Mouse (Mus musculus) limb, embryonic 13.5 days (tissue): ENCODE measurements around the gene Msgn1. TPM values are rescaled to one million over a fixed set of nuclear protein-coding genes. Genes with fewer than 3 reads are reported as not detected.

ENCODE experiments used
- ATAC-seq: fragments of 200-750 bp; cut with Nextera tagmentation; 2 replicates; pipeline ENCODE4 v1.8.0; 2017; ENCODE audit warnings: low read depth, moderate number of reproducible peaks, moderate TSS enrichment; ENCODE audit not compliant: low FRiP score
- H3K27ac ChIP-seq: fragments of 300-500 bp; sonication (generic); 2 replicates; pipeline ENCODE4 v1.5.1; 2015; ENCODE audit warnings: inconsistent platforms, mild to moderate bottlenecking, moderate library complexity
- H3K27me3 ChIP-seq: fragments of 300-500 bp; sonication (generic); 2 replicates; pipeline ENCODE4 v1.6.1; 2015; ENCODE audit warnings: mild to moderate bottlenecking, inconsistent platforms
- H3K36me3 ChIP-seq: fragments of 300-500 bp; sonication (generic); 2 replicates; pipeline ENCODE4 v1.6.1; 2015; ENCODE audit warnings: inconsistent platforms, mild to moderate bottlenecking, moderate library complexity
- H3K4me1 ChIP-seq: fragments of 300-500 bp; sonication (generic); 2 replicates; pipeline ENCODE4 v1.6.1; 2015; ENCODE audit warnings: inconsistent platforms
- H3K4me2 ChIP-seq: fragments of 300-500 bp; sonication (generic); replicated peaks from 2 replicates; pipeline ENCODE4 v1.6.1; 2015; ENCODE audit warnings: inconsistent platforms, mild to moderate bottlenecking, moderate library complexity
- H3K4me3 ChIP-seq: fragments of 300-500 bp; sonication (generic); 2 replicates; pipeline ENCODE4 v1.5.1; 2015; ENCODE audit warnings: moderate library complexity, mild to moderate bottlenecking, inconsistent platforms
- H3K9ac ChIP-seq: fragments of 300-500 bp; sonication (generic); 2 replicates; pipeline ENCODE4 v1.6.1; 2015; ENCODE audit warnings: mild to moderate bottlenecking, inconsistent platforms
- H3K9me3 ChIP-seq: fragments of 300-500 bp; sonication (generic); 2 replicates; pipeline ENCODE4 v1.6.1; 2016; ENCODE audit warnings: inconsistent platforms
- WGBS: fragments of 180-500 bp; shearing (Covaris S2); methylation state at CpG from one replicate; pipeline ENCODE4 v1.1.7; 2015; 5-methylcytosine and 5-hydroxymethylcytosine counted together
- polyA plus RNA-seq: library from polyadenylated mRNA; unstranded; fragments of >200 nt; fragmentation: Nextera tagmentation; extraction: Ambion mirVana; gene quantifications from 2 replicates; pipeline ENCODE4 v1.2.1, GENCODE M21; 2015

Gene Msgn1
- polyA plus RNA-seq, 1 experiment from 2014 or later, result not detected

DNA sequence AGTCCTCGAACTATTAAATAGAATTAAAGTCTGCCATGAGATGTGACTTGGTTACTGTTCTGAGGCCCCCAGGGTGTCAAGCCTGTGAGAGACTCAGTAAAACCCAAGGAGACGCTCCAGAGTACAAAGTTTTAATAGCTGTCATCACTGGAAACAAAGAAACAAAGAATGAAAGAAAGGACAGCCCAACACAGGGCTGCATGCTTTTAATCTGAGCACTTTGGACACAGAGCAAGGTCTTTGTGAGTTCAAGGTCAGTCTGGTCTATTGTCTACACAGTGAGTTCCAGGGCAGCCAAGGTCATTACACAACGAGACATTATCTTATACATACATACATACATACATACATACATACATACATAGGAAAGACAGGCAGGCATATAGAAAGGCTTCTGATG lies 7.7 kb upstream of the Msgn1 start:
- Histone ChIP-seq H3K27me3 (no peaks in the 10 kb centered on the region), H3K27ac (no peak overlapping the region), H3K4me1 (peaks cover 4% of the 10 kb centered on the region), H3K9ac (no peak overlapping the region), H3K9me3 (no peaks in the 10 kb centered on the region), H3K4me3 (no peak overlapping the region), H3K36me3 (no peaks in the 10 kb centered on the region), H3K4me2 (no peak overlapping the region)
- no peak for ATAC-seq
- 85% methylated on average over 3 of the region's 3 CpGs for WGBS

- no peak overlapping the region for H3K4me2 ChIP-seq
- no peak overlapping the region for H3K4me3 ChIP-seq
- ATAC-seq, result no peak
- WGBS, result 76% methylated on average over 2 of the region's 2 CpGs
- no peaks in the 10 kb centered on the region for H3K36me3 ChIP-seq
- H3K4me1 ChIP-seq, result no peaks in the 10 kb centered on the region
- no peak overlapping the region for H3K9ac ChIP-seq
- H3K27me3 ChIP-seq, result no peaks in the 10 kb centered on the region
- H3K9me3 ChIP-seq, result no peaks in the 10 kb centered on the region
- no peak overlapping the region for H3K27ac ChIP-seq
Measured at GRCm38 (mm10) chr12:11215555-11215954, 6.8 kb upstream of the Msgn1 start.

- no peaks in the 10 kb centered on the region for H3K36me3 ChIP-seq
- H3K27me3 ChIP-seq, result peaks cover 1% of the 10 kb centered on the region
- no peak overlapping the region for H3K4me3 ChIP-seq
- H3K9me3 ChIP-seq, result no peaks in the 10 kb centered on the region
- no peaks in the 10 kb centered on the region for H3K4me1 ChIP-seq
- no peak overlapping the region for H3K27ac ChIP-seq
- ATAC-seq, result no peak
- H3K9ac ChIP-seq, result no peak overlapping the region
- no peak overlapping the region for H3K4me2 ChIP-seq
Measured at GRCm38 (mm10) chr12:11214776-11215175, 6.0 kb upstream of the Msgn1 start.

DNA sequence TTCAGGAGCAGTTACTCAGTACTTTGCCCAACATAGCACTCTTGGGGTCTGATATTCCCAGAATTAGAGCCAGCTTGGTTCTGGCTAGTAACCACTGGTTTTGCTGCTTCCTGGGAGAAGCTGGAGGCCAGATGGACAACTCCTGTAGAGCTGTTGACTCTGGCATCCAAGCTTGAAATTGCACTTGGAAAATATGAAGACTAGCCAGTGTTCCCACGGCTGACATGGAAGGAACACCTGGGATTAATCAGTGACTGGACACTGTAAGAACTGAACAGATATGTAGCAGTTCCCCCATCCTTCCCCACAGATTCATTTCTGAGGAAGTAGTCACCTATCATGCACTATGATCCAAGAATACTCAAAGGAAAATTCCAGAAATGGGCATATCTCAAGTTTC lies 4.1 kb upstream of the Msgn1 start:
- H3K9ac ChIP-seq, result no peak overlapping the region
- ATAC-seq, result no peak
- H3K27me3 ChIP-seq, result peaks cover 12% of the 10 kb centered on the region
- H3K4me3 ChIP-seq, result no peak overlapping the region
- no peaks in the 10 kb centered on the region for H3K36me3 ChIP-seq
- WGBS, result 44% methylated on average over 1 of the region's 1 CpGs
- H3K4me2 ChIP-seq, result no peak overlapping the region
- H3K27ac ChIP-seq, result no peak overlapping the region
- H3K4me1 ChIP-seq, result peaks cover 5% of the 10 kb centered on the region; the same call in 1 of the 2 replicates
- H3K9me3 ChIP-seq, result no peaks in the 10 kb centered on the region

DNA sequence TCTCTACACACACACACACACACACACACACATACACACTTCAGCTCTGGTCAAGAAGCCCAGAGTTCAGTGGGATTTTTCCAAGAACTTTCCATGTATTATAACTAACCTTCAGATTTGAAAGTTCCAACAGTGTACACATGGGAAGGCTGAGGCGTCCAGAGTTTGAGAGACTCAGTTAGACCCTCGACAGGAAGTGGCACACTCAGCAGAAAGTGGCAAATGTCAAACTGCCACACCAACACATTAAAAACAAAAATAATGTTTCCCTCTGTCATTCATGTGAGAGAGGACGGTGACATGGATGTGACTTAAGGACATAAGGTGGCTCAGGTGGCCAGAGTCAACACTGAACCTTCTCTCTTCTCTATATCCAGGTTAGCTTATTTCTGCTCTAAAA lies 1.6 kb upstream of the Msgn1 start:
- H3K27ac ChIP-seq, result no peak overlapping the region
- H3K4me2 ChIP-seq, result no peak overlapping the region
- H3K36me3 ChIP-seq, result no peaks in the 10 kb centered on the region
- H3K9ac ChIP-seq, result no peak overlapping the region
- ATAC-seq, result no peak
- no peaks in the 10 kb centered on the region for H3K9me3 ChIP-seq
- no peak overlapping the region for H3K4me3 ChIP-seq
- H3K4me1 ChIP-seq, result peaks cover 5% of the 10 kb centered on the region; the same call in 1 of the 2 replicates
- H3K27me3 ChIP-seq, result peaks cover 12% of the 10 kb centered on the region
- 55% methylated on average over 3 of the region's 3 CpGs for WGBS

- 29% methylated on average over 5 of the region's 5 CpGs for WGBS
- Histone ChIP-seq H3K27me3 (peaks cover 12% of the 10 kb centered on the region), H3K9ac (no peak overlapping the region), H3K4me2 (no peak overlapping the region), H3K4me3 (no peak overlapping the region), H3K9me3 (no peaks in the 10 kb centered on the region), H3K4me1 (peaks cover 6% of the 10 kb centered on the region; the same call in 1 of the 2 replicates), H3K27ac (no peak overlapping the region), H3K36me3 (no peaks in the 10 kb centered on the region)
- no peak for ATAC-seq
Measured at GRCm38 (mm10) chr12:11209636-11210035, 864 bp upstream of the Msgn1 start.

GRCm38 (mm10) chr12:11206321-11206720 lies 2.5 kb downstream of the Msgn1 start:
- Histone ChIP-seq H3K4me2 (no peak overlapping the region), H3K9ac (no peak overlapping the region), H3K9me3 (no peaks in the 10 kb centered on the region), H3K4me3 (no peak overlapping the region), H3K27ac (no peak overlapping the region), H3K4me1 (peaks cover 8% of the 10 kb centered on the region; the same call in 1 of the 2 replicates), H3K36me3 (no peaks in the 10 kb centered on the region), H3K27me3 (peaks cover 12% of the 10 kb centered on the region)
- 70% methylated on average over 4 of the region's 4 CpGs for WGBS
- ATAC-seq, result no peak

DNA sequence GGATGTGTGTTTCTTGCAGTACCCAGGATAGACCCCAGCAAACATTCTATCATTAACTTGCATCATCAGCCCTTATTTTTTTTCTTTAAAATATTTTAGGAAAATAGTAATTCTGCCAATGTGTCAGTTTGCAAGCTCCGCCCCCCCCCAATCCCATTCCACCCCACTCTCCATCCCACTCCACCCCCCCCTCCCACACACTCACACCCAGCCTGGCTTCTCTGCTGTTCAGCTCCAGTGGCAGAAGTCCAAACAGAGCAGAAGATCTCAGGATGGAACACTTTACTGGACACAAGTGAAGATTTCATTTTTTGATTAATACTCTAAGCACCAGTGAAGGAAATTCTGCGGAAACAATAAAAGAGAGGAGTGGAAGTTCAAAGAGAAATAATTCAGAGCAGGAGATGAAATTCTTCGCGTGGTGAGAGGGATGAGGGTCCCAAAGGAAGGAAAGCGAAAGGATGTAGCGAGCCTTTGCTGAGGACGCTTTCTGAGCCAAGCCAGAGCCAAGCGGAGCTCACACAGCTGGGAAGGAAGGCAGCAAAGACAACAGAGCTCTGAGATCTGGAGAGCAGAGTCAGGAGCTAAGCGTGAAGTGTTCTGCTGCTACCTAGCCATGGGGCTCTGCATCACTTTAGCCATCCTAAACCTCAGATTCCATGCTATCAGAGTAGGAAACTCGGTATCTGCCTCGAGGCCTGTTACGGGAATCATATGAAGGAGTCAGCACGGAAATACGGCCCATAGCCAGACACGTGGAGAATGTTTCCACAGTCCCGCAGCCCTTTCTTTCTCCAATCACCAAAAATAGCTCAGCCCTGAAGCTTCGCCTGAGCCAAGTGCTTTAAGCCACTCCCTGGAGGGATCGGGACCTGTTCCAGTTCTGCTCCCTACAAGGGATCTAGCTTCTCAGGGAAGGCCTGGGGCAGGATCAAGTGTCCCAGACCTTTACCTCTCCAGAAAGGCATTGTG lies 4.8 kb downstream of the Msgn1 start:
- Histone ChIP-seq H3K36me3 (no peaks in the 10 kb centered on the region), H3K4me2 (peak overlapping the region; percentile 3; the same call in 1 of the 2 replicates), H3K27me3 (peaks cover 3% of the 10 kb centered on the region; the same call in 1 of the 2 replicates), H3K4me1 (peaks cover 8% of the 10 kb centered on the region; the same call in 1 of the 2 replicates), H3K4me3 (no peak overlapping the region), H3K27ac (peak overlapping the region; percentile 45; the same call in 1 of the 2 replicates), H3K9ac (no peak overlapping the region), H3K9me3 (no peaks in the 10 kb centered on the region)
- WGBS, result 64% methylated on average over 18 of the region's 18 CpGs
- ATAC-seq, result 0 out of 2 replicates have a peak, but pooled peaks have one; percentile 39

DNA sequence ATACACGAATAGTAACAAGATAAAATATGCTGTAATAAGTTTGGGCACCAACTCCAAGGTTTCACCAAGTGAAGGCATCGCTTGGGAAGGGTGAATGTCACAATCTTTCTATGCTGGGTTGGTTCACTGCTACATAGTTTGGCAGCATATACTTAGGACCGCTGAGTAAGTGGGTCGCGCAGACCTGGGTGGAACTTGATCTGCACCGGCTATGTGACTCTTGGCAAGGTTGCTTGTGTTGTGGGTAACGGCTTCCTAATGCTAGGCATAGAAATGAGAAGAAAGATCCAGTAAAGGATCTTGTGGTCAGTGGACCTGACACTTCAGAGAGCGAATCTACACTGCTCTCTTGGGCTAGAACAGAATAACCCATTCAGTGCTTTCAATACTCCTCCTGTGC lies 6.3 kb downstream of the Msgn1 start:
- no peak overlapping the region for H3K9ac ChIP-seq
- H3K4me1 ChIP-seq, result 0 out of 2 replicates have a peak, but pooled peaks cover 3% of the 10 kb centered on the region
- ATAC-seq, result no peak
- no peak overlapping the region for H3K4me3 ChIP-seq
- WGBS, result 85% methylated on average over 8 of the region's 8 CpGs
- no peaks in the 10 kb centered on the region for H3K9me3 ChIP-seq
- no peak overlapping the region for H3K4me2 ChIP-seq
- no peaks in the 10 kb centered on the region for H3K27me3 ChIP-seq
- H3K36me3 ChIP-seq, result no peaks in the 10 kb centered on the region
- H3K27ac ChIP-seq, result no peak overlapping the region

DNA sequence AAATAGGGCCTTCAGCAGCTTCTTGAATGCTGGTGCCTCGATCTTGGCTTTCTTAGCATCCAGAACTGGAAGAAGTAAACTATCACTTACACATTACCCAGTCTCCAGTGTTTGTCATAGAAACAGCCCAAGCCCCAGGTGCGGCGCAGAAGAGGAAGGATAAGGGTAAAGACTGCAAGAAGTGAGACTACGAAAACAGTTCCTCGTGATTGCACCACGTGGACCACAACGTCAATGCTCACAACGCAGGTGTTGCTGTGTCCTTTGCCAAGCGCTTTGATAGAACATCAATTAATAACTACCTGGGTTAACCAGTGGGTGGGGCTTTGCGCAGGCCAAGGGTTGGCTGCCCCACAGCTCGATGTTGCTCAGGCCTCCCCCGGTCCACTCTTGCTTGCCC lies 8.1 kb downstream of the Msgn1 start:
- WGBS, result 92% methylated on average over 12 of the region's 12 CpGs
- 0 out of 2 replicates have a peak, but pooled peaks cover 3% of the 10 kb centered on the region for H3K4me1 ChIP-seq
- H3K27me3 ChIP-seq, result no peaks in the 10 kb centered on the region
- no peak overlapping the region for H3K4me2 ChIP-seq
- H3K36me3 ChIP-seq, result no peaks in the 10 kb centered on the region
- no peak for ATAC-seq
- H3K9ac ChIP-seq, result no peak overlapping the region
- H3K9me3 ChIP-seq, result no peaks in the 10 kb centered on the region
- H3K27ac ChIP-seq, result no peak overlapping the region
- H3K4me3 ChIP-seq, result no peak overlapping the region

GRCm38 (mm10) chr12:11198551-11198950 lies 10.2 kb downstream of the Msgn1 start:
- H3K4me2 ChIP-seq, result no peak overlapping the region
- H3K4me3 ChIP-seq, result no peak overlapping the region
- H3K36me3 ChIP-seq, result no peaks in the 10 kb centered on the region
- no peaks in the 10 kb centered on the region for H3K4me1 ChIP-seq
- H3K27me3 ChIP-seq, result no peaks in the 10 kb centered on the region
- no peak for ATAC-seq
- no peak overlapping the region for H3K27ac ChIP-seq
- H3K9ac ChIP-seq, result no peak overlapping the region
- H3K9me3 ChIP-seq, result no peaks in the 10 kb centered on the region
- WGBS, result 54% methylated on average over 2 of the region's 2 CpGs

DNA sequence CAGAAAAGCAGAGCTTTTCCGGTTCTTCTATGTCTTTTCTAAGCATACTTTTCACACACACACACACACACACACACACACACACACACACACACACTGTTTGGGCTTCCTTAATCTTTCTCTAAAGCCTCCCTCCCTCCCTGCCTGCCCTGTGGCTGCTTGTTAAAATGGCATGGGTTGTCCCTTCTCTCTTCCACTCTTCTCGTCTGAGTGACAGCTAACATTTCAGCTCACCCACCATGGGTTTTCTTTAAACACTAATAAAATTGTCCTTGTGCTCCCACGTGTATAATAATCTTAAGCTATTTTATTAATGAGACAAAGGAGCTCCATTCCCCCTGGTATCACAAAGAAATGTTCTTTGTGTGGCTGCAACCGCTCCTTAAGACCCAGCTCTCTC lies 10.7 kb downstream of the Msgn1 start:
- H3K36me3 ChIP-seq, result no peaks in the 10 kb centered on the region
- H3K9ac ChIP-seq, result no peak overlapping the region
- no peak overlapping the region for H3K4me2 ChIP-seq
- H3K4me3 ChIP-seq, result no peak overlapping the region
- ATAC-seq, result no peak
- WGBS, result 37% methylated on average over 4 of the region's 4 CpGs
- H3K9me3 ChIP-seq, result no peaks in the 10 kb centered on the region
- H3K27ac ChIP-seq, result no peak overlapping the region
- H3K4me1 ChIP-seq, result no peaks in the 10 kb centered on the region
- no peaks in the 10 kb centered on the region for H3K27me3 ChIP-seq
